Mouse (Mus musculus) left cerebral cortex, adult 11 months (tissue): ENCODE data around the gene Sub1.

Experiments used
- DNase-seq: peaks from one replicate; pipeline ENCODE4 v3.0.0; 2022; ENCODE audit warnings: low spot score

The Sub1 gene

GRCm38 (mm10) chr15:11996883-11997282, at the start of gene Sub1:
Gene Sub1 (minus strand): TSS chr15:11996983.
- no peak for DNase-seq

GRCm38 (mm10) chr15:12040407-12040710, 43.6 kb upstream of the Sub1 start:
- no peak for DNase-seq

DNA sequence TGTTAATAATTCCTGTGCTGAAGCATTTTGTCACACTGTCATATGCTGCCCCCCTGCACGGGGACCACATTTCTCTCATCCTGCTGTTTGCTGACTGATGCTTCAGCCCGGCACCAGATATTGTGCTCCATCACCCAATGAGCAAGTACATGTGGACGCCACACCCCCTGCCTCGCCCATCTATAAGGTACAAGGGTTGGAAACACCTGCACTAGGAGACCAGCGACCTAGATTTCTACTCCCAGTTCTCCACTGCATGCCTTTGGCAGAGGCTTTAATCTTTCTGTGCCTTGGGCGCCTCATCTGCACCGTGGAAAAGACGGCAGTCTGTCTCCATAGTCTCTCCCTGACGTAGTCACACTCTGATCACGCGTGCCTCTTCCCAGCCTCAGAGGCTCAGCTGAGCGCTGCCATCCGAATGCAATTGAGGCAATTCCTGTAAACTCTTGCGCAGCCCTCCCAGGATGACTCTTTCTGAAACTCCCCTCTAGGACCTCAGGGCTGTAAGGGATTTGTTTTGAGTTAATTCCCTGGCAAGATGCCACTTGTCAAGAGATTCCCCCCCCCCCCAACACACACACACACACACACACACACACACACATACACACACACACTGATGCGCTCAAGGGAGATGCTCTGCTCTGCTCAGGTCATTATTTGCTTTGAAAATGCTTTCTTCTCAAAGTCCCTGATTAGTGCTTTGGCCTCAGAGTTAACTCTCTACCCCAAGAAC, 43.1 kb upstream of the Sub1 start:
- no peak for DNase-seq

- no peak for DNase-seq
These were observed 42.5 kb upstream of the Sub1 start for GRCm38 (mm10) chr15:12039256-12039655.

- no peak for DNase-seq
These were observed 41.3 kb upstream of the Sub1 start for GRCm38 (mm10) chr15:12037866-12038625.

GRCm38 (mm10) chr15:12037217-12037616, 40.4 kb upstream of the Sub1 start:
- DNase-seq: no peak

DNA sequence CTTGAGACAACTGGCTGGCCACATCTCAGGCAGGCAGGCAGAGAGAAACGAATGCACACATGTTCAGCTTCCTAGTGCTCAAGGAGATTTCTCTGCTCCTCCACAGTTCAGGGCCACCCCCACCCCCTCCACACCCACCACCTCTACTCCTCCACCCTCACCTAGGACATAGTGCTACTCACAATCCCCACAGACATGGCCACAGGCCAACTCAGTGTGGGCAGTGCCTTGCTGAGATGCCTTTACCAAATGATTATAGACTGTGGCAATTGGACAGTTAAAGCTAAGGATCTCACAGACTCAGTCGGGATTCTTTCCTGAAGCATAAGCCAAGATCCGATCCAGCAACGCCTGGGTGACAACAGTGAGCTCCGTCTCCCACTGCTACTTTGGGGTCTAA, 39.9 kb upstream of the Sub1 start:
- DNase-seq: no peak

DNA sequence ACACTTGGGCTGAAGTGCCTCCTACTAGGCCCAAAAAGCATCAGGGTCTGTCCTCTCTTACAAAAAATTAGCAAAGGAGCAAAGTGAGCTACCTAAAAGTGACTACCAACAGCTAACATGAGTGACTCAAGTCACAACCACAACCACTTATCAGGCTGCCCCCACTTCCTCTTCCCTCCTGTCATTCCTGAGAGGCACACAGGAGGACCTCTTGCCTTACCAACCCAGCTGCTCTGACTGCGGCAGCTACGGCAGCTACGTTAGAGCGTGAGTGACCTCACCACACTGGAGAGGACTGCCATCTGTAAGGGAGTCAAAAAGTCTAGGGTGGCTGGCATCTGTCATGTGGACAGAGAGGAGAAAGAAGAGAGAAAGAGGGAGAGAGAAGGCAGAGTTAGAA, 37.5 kb upstream of the Sub1 start:
- no peak for DNase-seq

DNA sequence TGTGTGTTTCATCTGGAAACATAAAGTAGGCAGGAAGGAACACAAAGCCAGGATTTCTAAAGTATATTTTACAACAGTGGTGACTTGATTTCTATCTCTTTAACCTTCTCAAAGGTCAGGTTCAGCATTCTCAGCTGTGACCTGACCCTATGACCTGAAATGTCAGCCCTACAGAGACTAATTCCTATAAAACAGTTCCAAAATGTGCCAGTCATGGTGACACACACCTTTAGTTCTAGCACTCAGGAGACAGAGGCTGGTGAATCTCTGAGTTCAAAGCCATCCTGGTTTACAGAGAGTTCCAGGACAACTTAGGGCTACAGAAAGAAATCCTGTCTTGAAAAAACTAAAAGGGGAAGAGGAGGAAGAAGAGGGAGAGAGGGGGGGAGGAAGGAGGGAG, 36.4 kb upstream of the Sub1 start:
- DNase-seq: no peak

DNA sequence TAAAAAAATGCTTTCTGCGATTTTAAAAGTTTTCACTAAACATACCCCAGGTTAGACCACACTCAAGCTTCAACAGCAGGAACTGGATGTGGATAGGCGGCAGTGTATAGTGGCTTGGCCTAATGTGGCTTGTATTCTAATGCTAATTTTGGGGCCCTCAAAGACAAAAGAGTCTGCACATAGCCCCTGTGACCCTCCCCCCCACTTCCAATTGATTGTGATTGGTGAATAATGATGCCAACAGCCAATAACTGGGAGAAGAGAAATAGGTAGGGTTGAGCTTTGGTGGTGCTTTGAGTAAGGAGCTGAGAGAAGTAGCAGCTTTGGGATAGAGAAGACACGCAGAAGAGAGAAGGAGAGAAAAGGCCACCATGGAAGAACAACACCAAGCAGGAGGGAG, 35.7 kb upstream of the Sub1 start:
- DNase-seq: no peak

- DNase-seq: no peak
These were observed 35.1 kb upstream of the Sub1 start for GRCm38 (mm10) chr15:12031861-12032260.

GRCm38 (mm10) chr15:12030221-12030620, 33.4 kb upstream of the Sub1 start:
- DNase-seq: no peak

DNA sequence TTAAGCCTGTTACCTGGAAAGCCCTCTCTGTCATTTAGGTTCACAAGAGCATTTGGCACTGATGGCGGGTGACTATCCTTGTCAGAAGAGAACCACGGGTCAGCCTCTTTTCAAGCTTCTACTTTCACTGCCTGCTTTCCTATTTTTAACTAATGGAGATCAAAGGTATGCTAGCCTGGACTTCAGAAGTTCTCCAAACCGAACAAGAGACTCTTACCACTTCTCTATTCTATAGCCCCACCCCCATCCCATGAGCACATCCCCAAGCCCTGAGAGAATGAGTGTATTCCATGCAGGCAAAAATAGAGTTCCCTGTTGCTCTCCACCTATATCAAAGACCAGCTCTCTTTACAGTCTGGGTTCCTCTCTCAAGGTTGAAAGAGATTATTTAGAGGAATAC, 31.0 kb upstream of the Sub1 start:
- DNase-seq: no peak

DNA sequence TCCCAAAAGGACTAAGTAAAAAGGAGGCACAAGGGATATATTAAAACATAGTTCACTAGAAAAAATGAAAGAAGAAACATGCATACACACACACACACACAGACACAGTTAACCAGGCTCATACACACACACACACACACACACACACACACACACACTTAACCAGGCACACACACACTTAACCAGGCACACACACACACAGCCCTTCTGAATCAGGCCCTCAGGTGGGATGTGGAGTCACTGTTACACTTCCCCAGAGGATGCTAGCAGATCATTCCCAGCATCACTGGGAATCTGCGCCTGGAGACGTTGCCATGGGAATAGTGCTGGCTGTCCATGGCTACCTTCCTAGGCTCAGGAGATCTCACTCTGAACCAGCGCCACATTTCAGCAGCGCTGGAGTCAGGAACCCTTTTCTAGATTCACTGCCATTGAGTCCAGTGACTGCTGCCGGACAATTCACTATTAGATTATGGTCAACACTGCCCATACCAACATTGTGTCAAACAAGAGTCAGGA, 30.2 kb upstream of the Sub1 start:
- no peak for DNase-seq

GRCm38 (mm10) chr15:12026026-12026425, 29.2 kb upstream of the Sub1 start:
- no peak for DNase-seq

GRCm38 (mm10) chr15:12025341-12025740, 28.6 kb upstream of the Sub1 start:
- DNase-seq: no peak

GRCm38 (mm10) chr15:12024791-12025268, 28.0 kb upstream of the Sub1 start:
- DNase-seq: no peak

DNA sequence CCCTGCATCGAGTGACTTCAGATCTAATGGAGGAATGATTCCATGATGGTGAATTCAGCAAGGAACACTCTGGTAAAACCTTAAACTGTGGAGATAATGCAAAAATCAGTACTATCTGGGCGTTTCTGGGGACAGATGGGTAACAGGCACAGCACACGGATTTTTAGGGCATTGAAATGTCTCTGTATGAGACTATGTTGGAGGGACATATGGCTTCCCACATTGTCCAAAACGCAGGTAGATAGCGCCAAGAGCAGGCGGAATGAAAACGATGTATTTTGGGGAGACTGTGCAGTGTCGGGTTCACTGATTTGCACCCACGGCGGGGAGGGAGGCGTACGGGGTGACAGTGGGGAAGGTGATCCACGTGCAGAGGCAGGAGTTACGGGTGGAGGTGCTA, 22.7 kb upstream of the Sub1 start:
- DNase-seq: no peak

DNA sequence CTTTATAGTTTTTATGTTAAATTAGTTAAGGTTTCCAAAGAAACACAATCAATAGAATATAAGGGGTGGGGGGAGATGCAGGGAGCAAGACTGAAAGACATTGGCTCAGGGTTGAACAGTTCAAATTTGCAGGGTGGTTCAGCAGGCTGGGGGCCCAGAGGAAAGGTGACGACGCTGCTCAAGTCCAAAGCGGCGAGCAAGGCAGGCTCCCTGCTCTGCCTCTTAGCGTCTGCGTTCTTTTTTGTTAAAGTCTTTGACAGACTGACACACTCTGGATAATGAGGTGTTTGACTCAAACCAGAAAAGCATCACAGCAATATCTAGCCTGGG, 21.6 kb upstream of the Sub1 start:
- DNase-seq: no peak

DNA sequence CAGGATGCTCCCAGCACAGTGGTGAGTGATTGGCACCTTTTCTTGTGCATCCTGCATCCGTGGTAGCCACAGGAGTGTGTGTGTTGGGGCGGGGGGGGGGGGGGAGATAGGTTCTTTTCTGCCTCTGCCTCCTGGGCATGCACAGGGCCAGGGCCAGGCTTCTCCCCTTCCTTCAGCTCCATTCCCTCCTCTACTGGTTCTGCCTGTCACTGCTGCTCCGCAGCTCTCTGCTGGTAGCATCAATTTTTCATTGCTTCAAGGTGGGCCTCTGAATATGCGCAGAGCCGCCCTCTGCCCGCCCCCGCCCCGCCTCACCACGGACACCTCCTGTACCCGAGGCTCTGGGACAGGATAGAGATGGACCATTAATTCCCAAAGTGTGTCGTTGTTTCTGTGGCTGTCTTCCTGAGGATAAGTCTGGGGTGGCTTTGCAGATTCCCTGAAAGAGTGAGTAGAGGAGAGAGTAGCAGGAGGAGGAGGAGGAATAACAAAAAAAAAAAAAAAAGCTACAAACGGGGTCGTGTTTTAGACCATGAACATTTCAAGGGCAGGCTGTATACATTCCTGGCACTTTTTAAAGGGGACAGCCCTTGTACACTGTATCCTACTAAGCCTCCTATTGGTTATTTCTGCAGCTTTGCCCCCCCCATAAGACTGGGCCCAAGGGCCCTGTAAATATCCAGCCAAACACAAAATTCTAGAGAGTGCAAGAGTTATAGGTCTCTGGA, 21.1 kb upstream of the Sub1 start:
- no peak for DNase-seq

GRCm38 (mm10) chr15:12014197-12014905, 17.6 kb upstream of the Sub1 start:
- no peak for DNase-seq

- DNase-seq: no peak
These were observed 16.9 kb upstream of the Sub1 start for GRCm38 (mm10) chr15:12013532-12014196.
